Mouse (Mus musculus): ENCODE data around the gene Ifit1. TPM values are rescaled to one million over a fixed set of nuclear protein-coding genes. Genes with fewer than 3 reads are reported as not detected.
"Not testable (repeated sequence)": the region's sequence is repeated elsewhere in the genome, so short reads cannot be mapped to it uniquely, and the experiment has no call there.

Gene Ifit1
- polyA plus RNA-seq, 1 experiment from 2014 or later: not detected

DNA sequence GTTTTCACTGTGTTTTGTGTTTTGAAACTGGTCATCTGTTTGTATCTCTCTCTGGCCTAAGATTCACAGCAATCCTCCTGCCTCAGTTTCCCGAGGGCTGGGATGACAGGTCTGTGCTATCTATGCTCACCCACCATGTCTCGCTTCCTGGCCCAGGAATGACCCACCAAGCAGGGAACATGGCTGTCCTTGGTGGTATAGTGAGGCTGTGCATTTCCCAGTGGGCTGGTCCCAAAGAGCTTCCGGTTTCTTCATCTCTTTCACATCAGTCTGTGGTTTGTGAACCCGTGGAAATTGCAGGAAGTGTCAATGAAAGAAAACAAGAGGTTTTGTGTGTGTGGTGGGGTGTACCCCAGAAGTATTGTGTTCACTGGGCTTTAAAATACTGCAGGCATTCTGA lies 16.0 kb upstream of the Ifit1 start:
- 85% methylated on average over 4 of the region's 4 CpGs for WGBS
- no peak overlapping the region for H3K27ac ChIP-seq

GRCm38 (mm10) chr19:34627496-34627895 lies 13.2 kb upstream of the Ifit1 start:
- no peak for DNase-seq (ENCODE audit: extremely low spot score, low spot score)
- Histone ChIP-seq H3K4me1 (no peaks in the 10 kb centered on the region), H3K27ac (no peak overlapping the region), H3K9me3 (no peaks in the 10 kb centered on the region), H3K4me3 (no peak overlapping the region), H3K27me3 (ENCODE audit: poor library complexity, severe bottlenecking) (no peaks in the 10 kb centered on the region), H3K36me3 (replicated peaks) (no peaks in the 10 kb centered on the region)
- 84% methylated on average over 2 of the region's 2 CpGs for WGBS

More for the DNA sequence above, 16.0 kb upstream of the Ifit1 start:
- DNase-seq (ENCODE audit: extremely low spot score, low spot score): no peak
- no peak overlapping the region for H3K4me3 ChIP-seq
- H3K4me1 ChIP-seq: no peaks in the 10 kb centered on the region
- H3K9me3 ChIP-seq: no peaks in the 10 kb centered on the region
- H3K27me3 ChIP-seq (ENCODE audit: poor library complexity, severe bottlenecking): no peaks in the 10 kb centered on the region
- no peaks in the 10 kb centered on the region for H3K36me3 ChIP-seq (replicated peaks)

- Histone ChIP-seq H3K27me3 (ENCODE audit: poor library complexity, severe bottlenecking) (no peaks in the 10 kb centered on the region), H3K4me3 (no peak overlapping the region), H3K9me3 (no peaks in the 10 kb centered on the region), H3K4me1 (no peaks in the 10 kb centered on the region), H3K36me3 (replicated peaks) (no peaks in the 10 kb centered on the region), H3K27ac (no peak overlapping the region)
- DNase-seq (ENCODE audit: extremely low spot score, low spot score): no peak
Measured at GRCm38 (mm10) chr19:34631487-34631886, 9.2 kb upstream of the Ifit1 start.

DNA sequence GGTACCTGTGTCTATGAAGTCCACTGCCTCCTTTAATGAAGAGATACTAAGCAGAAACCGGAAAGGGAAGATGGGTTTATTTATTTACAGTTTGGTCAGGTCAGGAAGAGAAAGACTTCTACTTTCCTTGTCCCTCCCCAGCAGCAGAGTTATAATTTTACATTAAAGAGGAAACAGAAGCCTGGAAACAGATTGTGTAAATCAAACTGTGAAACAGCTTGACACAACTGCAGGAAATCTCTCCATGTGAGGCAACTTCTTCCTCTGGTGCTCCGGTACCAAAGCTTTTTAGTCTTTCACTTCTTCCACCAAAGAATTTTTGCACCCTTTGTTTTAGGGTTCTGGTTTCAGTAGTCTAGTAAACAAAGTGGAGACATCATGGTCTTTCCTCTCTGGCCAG lies 7.2 kb upstream of the Ifit1 start:
- Histone ChIP-seq H3K4me1 (no peaks in the 10 kb centered on the region), H3K27ac (no peak overlapping the region), H3K4me3 (no peak overlapping the region), H3K27me3 (ENCODE audit: poor library complexity, severe bottlenecking) (no peaks in the 10 kb centered on the region), H3K36me3 (replicated peaks) (no peaks in the 10 kb centered on the region), H3K9me3 (no peaks in the 10 kb centered on the region)
- WGBS: 86% methylated on average over 2 of the region's 2 CpGs
- no peak for DNase-seq (ENCODE audit: extremely low spot score, low spot score)

GRCm38 (mm10) chr19:34636933-34637557 lies 3.6 kb upstream of the Ifit1 start:
- Histone ChIP-seq H3K4me3 (no peak overlapping the region), H3K27ac (no peak overlapping the region), H3K9me3 (no peaks in the 10 kb centered on the region), H3K36me3 (replicated peaks) (no peaks in the 10 kb centered on the region), H3K4me1 (no peaks in the 10 kb centered on the region), H3K27me3 (ENCODE audit: poor library complexity, severe bottlenecking) (no peaks in the 10 kb centered on the region)
- DNase-seq (ENCODE audit: extremely low spot score, low spot score): peak; percentile 50
- 19% methylated on average over 3 of the region's 3 CpGs for WGBS

GRCm38 (mm10) chr19:34642616-34643015 lies 1.9 kb downstream of the Ifit1 start:
- 85% methylated on average over 5 of the region's 5 CpGs for WGBS
- Histone ChIP-seq H3K4me3 (no peak overlapping the region), H3K9me3 (no peaks in the 10 kb centered on the region), H3K27ac (no peak overlapping the region), H3K27me3 (ENCODE audit: poor library complexity, severe bottlenecking) (no peaks in the 10 kb centered on the region), H3K4me1 (no peaks in the 10 kb centered on the region), H3K36me3 (replicated peaks) (no peaks in the 10 kb centered on the region)
- DNase-seq (ENCODE audit: extremely low spot score, low spot score): no peak

DNA sequence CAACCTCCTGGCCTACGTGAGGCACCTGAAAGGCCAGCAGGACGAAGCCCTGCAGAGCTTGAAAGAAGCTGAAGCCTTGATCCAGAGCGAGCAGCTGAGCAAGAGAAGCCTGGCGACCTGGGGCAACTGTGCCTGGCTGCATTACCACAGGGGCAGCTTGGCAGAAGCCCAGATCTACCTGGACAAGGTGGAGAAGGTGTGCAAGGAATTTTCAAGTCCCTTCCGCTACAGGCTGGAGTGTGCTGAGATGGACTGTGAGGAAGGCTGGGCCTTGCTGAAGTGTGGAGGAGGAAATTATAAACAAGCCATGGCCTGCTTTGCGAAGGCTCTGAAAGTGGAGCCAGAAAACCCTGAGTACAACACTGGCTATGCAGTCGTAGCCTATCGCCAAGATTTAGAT lies 7.0 kb downstream of the Ifit1 start:
- not testable (repeated sequence) for H3K4me3 ChIP-seq; H3K27me3 ChIP-seq (ENCODE audit: poor library complexity, severe bottlenecking); DNase-seq (ENCODE audit: extremely low spot score, low spot score); H3K9me3 ChIP-seq; H3K4me1 ChIP-seq; H3K27ac ChIP-seq; H3K36me3 ChIP-seq (replicated peaks)
- WGBS: 91% methylated on average over 8 of the region's 8 CpGs

DNA sequence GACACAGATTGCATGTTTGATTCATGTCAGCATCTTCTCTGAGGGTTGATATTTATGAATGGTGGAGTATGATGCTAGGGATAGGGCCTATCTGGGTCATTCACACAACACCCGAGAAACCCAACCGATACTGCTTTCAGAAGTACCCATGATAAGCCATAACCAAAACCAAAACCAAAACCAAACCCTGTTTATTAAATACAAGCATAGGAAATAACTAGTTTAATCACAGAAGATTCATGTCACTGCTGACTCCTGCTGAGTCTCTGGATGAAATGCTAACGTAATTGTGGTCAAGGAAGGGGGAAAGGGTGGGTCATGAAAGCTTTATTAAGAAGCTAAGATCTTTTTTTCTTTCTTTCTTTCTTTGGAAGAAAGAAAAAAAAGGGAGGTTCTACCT lies 9.6 kb downstream of the Ifit1 start:
- Histone ChIP-seq H3K4me1 (no peaks in the 10 kb centered on the region), H3K36me3 (replicated peaks) (no peaks in the 10 kb centered on the region), H3K27me3 (ENCODE audit: poor library complexity, severe bottlenecking) (no peaks in the 10 kb centered on the region), H3K9me3 (no peaks in the 10 kb centered on the region), H3K4me3 (no peak overlapping the region), H3K27ac (no peak overlapping the region)
- whole genome bisulfite sequencing: 99% methylated on average over 3 of the region's 3 CpGs
- no peak for DNase-seq (ENCODE audit: extremely low spot score, low spot score)

GRCm38 (mm10) chr19:34650997-34651396 lies 10.3 kb downstream of the Ifit1 start:
- Histone ChIP-seq H3K27me3 (ENCODE audit: poor library complexity, severe bottlenecking) (no peaks in the 10 kb centered on the region), H3K9me3 (no peaks in the 10 kb centered on the region), H3K36me3 (replicated peaks) (no peaks in the 10 kb centered on the region), H3K4me1 (no peaks in the 10 kb centered on the region), H3K27ac (no peak overlapping the region), H3K4me3 (no peak overlapping the region)
- DNase-seq (ENCODE audit: extremely low spot score, low spot score): no peak
- WGBS: 91% methylated on average over 6 of the region's 6 CpGs

DNA sequence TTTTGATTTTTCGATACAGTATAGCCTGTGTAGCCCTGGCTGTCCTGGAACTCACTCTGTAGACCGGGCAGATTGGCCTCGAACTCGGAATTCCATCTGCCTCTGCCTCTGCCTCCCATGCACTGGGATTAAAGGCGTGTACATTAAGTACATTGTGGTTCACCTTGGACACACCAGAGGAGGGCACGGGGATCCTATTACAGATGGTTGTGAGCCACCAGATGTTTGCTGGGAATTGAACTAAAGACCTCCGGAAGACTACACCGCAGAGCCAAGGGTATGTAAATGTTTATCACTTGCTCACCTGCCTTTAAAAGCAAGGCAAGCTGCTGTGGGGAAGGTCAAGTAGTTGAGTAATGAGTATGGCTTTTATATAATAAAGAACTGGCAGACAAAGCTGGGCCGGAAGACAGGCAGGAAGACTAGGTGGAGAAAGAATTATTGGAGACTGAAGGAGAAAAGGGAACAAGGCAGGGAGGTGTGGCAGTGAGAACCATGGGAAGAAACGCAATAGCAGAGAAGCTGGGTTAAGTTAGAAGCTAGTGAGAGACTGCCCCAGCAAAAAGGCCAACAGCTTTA lies 14.6 kb downstream of the Ifit1 start:
- Histone ChIP-seq H3K4me3 (no peak overlapping the region), H3K4me1 (no peaks in the 10 kb centered on the region), H3K36me3 (replicated peaks) (no peaks in the 10 kb centered on the region), H3K9me3 (no peaks in the 10 kb centered on the region), H3K27me3 (ENCODE audit: poor library complexity, severe bottlenecking) (no peaks in the 10 kb centered on the region), H3K27ac (no peak overlapping the region)
- no peak for DNase-seq (ENCODE audit: extremely low spot score, low spot score)
- 87% methylated on average over 10 of the region's 10 CpGs for WGBS

DNA sequence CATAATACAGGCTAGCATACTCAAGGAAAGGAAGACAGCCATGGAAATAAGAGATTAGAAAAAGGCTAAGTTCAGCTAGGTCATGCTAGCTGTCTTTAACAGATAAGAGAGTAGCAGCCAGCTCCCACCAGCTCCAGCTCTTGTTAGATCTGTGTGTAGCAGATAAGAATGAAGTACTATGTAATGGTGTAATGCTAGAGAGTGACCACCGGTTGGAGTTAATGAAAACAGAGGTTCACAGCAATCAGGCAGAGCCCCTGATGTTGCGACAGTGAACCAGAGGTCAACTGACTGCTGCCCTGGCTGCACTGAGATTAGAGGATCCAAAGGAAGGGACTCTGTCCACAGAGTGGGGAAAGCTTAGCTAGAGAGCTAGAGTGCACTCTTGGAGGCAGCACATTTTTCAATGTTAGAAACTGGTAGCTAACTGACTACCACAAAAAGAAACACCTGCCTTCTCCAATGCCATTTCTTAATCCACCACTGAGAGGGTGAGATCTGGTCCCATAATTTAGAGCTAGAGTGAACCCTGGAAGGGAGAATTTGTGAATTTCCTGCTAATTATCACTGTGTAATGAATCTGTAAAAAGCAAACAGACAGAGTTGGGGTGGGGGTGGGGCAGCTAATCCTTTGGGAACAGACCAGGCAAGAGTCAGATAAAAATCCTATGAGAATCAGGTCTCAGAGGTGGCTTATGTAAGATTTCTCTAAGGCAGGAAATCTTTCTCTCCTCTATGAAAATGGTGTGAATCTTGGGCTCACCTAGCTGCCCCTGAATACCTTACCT lies 16.0 kb downstream of the Ifit1 start:
- H3K4me3 ChIP-seq: no peak overlapping the region
- no peak for DNase-seq (ENCODE audit: extremely low spot score, low spot score)
- H3K27me3 ChIP-seq (ENCODE audit: poor library complexity, severe bottlenecking): no peaks in the 10 kb centered on the region
- H3K36me3 ChIP-seq (replicated peaks): no peaks in the 10 kb centered on the region
- no peaks in the 10 kb centered on the region for H3K4me1 ChIP-seq
- no peak overlapping the region for H3K27ac ChIP-seq
- H3K9me3 ChIP-seq: no peaks in the 10 kb centered on the region
- WGBS: 38% methylated on average over 2 of the region's 2 CpGs

GRCm38 (mm10) chr19:34662067-34662507 lies 21.4 kb downstream of the Ifit1 start:
- no peak overlapping the region for H3K27ac ChIP-seq
- no peaks in the 10 kb centered on the region for H3K27me3 ChIP-seq (ENCODE audit: poor library complexity, severe bottlenecking)
- 20% methylated on average over 13 of the region's 13 CpGs for WGBS
- peak; percentile 66 for DNase-seq (ENCODE audit: extremely low spot score, low spot score)
- peaks cover 6% of the 10 kb centered on the region for H3K4me1 ChIP-seq
- H3K36me3 ChIP-seq (replicated peaks): no peaks in the 10 kb centered on the region
- peak overlapping the region; percentile 43 for H3K4me3 ChIP-seq
- H3K9me3 ChIP-seq: no peaks in the 10 kb centered on the region

DNA sequence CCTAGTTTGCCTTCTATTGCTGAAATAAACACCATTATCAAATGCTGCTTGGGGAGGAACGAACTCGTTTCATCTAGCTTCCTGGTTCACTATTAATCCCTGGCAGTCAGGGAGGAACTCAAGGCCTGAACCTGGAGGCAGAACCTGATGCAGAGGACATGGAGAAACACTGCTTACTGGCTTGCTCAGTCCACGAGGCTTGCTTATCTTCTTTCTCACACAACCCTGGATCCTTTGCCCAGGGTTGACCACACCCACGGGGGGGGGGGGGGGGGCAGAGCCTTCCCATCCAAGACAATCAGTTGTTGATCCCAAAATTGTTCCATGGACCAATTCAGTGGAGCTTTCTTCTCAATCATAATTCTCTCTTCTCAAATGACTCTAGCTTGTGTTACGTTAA lies 22.1 kb downstream of the Ifit1 start:
- Histone ChIP-seq H3K27me3 (ENCODE audit: poor library complexity, severe bottlenecking) (no peaks in the 10 kb centered on the region), H3K36me3 (replicated peaks) (no peaks in the 10 kb centered on the region), H3K27ac (no peak overlapping the region), H3K9me3 (no peaks in the 10 kb centered on the region), H3K4me3 (0 out of 2 replicates have a peak overlapping the region, but pooled peaks have one; percentile 43), H3K4me1 (peaks cover 6% of the 10 kb centered on the region)
- 53% methylated on average over 5 of the region's 5 CpGs for WGBS
- no peak for DNase-seq (ENCODE audit: extremely low spot score, low spot score)
